Mouse (Mus musculus) activated CD4-positive, CD25-positive, alpha-beta regulatory T cell, adult 9 weeks (primary cell): ENCODE results near the gene Exog. TPM values are rescaled to one million over a fixed set of nuclear protein-coding genes. Genes with fewer than 3 reads are reported as not detected.

Source experiments
- polyA plus RNA-seq: library from polyadenylated mRNA; unstranded; fragments of 100-300 nt; shearing (Covaris generic); gene quantifications from one replicate; pipeline ENCODE4 v1.2.1, GENCODE M21; 2017

Gene Exog
- 19.6 TPM for polyA plus RNA-seq

DNA sequence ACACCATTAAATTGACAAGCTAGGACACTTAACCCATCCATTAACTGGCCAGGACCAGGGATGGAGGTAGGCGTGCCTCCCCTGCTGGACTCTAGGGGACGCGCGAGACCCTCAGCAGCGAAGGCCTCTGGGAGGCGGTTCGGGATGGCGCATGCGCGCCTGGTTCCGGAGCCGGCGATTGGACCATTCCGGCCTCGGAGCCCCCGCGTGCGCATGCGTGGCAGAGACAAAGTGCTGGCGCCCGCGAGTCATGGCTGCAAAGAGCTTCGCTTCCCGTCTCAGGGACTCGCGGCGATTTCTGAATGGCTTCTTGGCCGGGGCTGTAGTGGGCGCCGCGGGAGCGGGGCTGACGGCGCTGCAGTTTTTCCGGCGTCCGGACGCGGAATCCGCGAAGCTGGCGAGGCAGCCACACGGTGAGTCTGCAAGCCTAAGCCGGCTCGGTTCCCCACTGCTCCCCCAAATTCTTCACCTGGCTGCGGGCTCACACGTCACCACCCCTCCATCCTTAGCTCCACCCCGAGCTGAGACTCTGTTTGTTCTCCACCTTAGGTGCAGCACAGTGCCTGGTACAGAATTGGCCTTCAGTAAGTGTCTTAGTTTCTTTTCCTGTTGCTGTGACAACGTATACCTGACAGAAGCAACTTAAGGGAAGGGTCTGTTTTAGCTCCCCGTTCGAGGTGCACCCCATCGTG, at the start of gene Exog:
Gene Exog (plus strand): TSS at position 206 of the 692 bp plus-strand sequence.

DNA sequence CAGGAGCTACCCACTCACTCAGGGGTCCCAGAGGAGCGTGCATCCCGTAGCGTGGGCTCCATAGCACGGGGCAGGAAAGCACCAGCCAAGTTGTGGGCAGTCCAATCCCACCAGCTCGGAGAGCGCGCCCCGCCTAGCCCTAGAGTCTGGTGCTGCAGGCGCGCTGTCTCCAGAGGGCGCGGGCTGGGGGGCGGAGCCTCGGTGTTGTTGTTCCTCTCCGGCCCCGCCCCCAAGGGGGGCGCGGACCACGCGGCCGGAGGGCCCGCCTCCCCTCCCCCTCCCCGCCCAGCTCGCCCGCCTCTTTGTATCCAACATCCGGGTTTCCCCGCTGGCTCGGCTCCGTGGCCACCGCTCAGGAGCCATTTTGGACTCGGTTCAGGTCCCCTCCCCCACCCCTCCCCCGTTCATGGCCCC, 42.9 kb upstream of the Exog start, which contains the start of gene Acvr2b:
Gene Acvr2b (plus strand): TSS at position 318 of the 414 bp plus-strand sequence.

Other genes with a start within 250 kb of the Exog start
- not detected for gene Slc22a13, start 235.8 kb upstream of the Exog start, polyA plus RNA-seq
- gene Oxsr1, start 122.5 kb upstream of the Exog start, polyA plus RNA-seq: 8.2 TPM
- gene Acaa1a, start 105.3 kb upstream of the Exog start, polyA plus RNA-seq: 64.4 TPM
- 106 TPM for gene Myd88, start 103.5 kb upstream of the Exog start, polyA plus RNA-seq
- gene Xylb, start 87.6 kb upstream of the Exog start, polyA plus RNA-seq: 0.87 TPM
- gene Slc22a14, start 79.4 kb upstream of the Exog start, polyA plus RNA-seq: not detected
- not detected for gene Acvr2b, start 42.8 kb upstream of the Exog start, polyA plus RNA-seq
- 0.05 TPM for gene Scn5a, start 134.1 kb downstream of the Exog start, polyA plus RNA-seq